Mouse (Mus musculus) small intestine, adult 2 months (tissue): ENCODE data around the gene Cdca5.

ENCODE experiments used
- CTCF ChIP-seq: fragments of 200-500 bp; IDR thresholded peaks from 2 replicates; pipeline ENCODE4 v1.5.1; 2012; ENCODE audit warnings: low read depth, mild to moderate bottlenecking, control low read depth, inconsistent platforms, low read length, moderate library complexity, mixed read lengths; ENCODE audit not compliant: insufficient replicate concordance, insufficient read length; ENCODE audit errors: extremely low read depth
- POLR2A ChIP-seq: fragments of 200-500 bp; IDR thresholded peaks from 2 replicates; pipeline ENCODE4 v1.6.1; 2012; ENCODE audit warnings: low read depth, mild to moderate bottlenecking, control low read depth, inconsistent platforms, low read length, moderate library complexity

GRCm38 (mm10) chr19:6037695-6038094, 47.1 kb upstream of the Cdca5 start:
- TF ChIP-seq CTCF (no peak), POLR2A (no peak)
